Mouse (Mus musculus): Measurements from ENCODE around the gene 4930452B06Rik.

The 4930452B06Rik gene

DNA sequence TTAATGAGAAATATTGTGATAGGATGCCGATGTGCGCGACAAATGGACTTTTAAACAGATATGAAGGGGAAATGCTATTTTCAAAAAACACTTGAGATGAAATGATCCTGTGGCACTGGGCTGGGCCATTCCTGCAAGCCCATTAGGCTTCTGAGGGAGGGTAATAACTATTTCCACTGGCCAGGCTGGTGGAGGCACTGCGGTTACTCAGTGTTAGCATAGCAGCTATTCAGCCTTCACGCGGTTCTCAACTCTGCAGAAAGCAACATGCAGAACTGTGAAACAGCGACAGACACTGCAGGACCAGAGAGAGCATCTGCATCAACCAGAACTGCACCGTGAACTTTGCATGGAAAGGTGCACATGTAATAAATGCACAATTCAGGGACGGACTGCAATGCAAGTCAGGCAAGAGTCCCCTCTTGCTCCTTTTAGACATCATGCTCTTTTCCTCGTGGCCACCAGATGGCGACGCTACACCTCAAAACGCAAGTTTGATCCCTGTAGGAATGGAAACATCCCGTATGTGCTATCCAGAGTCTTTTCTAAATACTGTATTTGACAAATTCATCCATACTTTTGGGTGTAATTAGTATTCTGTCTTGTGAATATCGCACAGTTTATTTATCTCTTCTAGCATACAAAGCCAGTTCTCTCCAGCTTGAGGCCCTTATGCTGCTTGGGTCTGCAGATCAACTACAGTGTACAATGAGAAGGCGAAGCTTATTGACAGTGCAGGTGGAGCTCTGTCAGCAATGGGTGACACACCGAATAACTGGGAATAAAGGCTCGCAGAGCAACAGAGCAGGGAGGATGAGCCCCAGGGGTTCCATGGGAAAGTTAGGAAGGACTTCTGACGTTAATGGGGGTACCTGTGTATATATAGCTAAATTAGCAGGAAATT is 205.6 kb downstream of the 4930452B06Rik start:
- in situ Hi-C loops (cut with MboI, MseI): loop anchor here (10.0 kb wide), 2 partner anchors 134 to 596 kb away; no protein-coding TSS in a partner anchor

DNA sequence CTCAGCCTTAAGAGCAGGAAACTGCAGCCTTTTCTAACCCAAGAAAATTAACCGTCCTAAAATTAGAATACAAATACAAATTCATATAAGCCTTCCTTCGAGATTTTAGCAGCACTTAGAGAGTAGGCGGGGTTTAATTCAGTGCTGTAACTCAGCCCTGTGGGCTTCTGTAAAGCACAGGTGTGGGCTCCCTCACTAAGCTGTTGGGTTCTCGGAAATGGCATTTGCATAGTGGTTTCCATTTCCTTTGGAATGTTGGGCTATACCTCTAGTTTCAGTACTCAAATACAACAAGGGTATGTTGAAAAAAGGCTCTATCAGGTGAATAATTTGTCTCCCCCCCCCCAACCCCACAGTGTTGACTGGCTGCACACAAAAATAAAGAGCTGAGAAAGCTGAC is 206.3 kb downstream of the 4930452B06Rik start:
- in situ Hi-C loops (cut with MboI, MseI): loop anchor here (10.0 kb wide), 2 partner anchors 135 to 595 kb away; no protein-coding TSS in a partner anchor

GRCm38 (mm10) chr14:8451117-8451516 is 214.9 kb downstream of the 4930452B06Rik start:
- in situ Hi-C loops (cut with MboI, MseI): no loop called here

DNA sequence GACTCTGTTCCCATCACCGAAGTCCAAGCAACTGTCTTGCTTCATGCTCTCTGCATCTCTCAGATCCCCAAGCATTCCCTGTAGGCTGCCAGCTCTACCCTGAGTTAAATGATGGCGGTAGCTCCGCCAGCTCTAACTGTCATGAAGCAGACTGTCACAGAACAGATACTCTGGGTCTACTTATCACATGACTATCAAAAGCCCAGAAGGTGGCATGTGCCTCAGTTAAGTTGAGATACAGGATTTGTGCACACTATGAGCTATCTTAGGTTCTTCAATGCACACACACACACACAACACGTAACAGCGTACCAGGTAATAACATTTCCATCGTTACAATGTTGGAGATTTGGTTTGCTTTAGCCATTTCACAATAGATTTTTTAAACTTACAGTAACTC is 215.7 kb downstream of the 4930452B06Rik start:
- in situ Hi-C loops (cut with MboI, MseI): no loop called here

DNA sequence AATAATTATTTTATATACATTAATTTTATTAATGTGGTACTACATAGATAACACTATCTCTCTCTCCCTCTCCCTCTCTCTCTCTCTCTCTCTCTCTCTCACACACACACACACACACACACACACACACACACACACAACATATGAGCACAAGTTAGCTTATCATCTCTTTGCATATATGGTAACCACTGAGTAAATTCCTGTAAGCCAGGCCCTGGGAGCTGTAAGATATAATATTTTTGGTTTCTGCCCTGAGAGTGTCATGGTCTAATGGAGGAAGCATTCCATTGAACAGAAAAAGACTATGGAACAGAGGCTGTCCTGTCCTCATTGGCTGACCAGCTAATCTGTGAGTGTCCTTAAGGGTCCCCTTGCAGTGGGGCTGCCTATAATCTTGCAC is 216.7 kb downstream of the 4930452B06Rik start:
- in situ Hi-C loops (cut with MboI, MseI): no loop called here

DNA sequence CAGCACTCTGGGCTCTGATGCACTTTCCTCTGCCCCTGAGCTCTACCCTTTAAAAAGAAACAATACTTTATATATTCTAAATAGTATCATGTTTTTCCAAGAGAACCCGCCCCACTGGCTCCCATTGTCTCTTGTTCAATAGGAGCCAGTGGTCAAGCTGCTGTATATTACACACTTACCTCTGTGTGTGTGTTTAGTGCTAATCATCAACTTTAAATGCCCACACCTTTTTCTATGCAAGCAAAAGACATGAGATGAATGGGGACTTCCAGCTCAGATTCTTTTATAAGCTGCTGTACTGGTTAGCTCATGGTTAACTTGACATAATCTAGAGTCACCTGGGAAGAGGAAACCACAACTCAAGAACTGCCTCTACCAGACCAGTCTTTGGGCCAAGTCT is 218.7 kb downstream of the 4930452B06Rik start:
- in situ Hi-C loops (cut with MboI, MseI): no loop called here

- in situ Hi-C loops (cut with MboI, MseI): no loop called here
Observed at GRCm38 (mm10) chr14:8444363-8444762, 221.7 kb downstream of the 4930452B06Rik start.

DNA sequence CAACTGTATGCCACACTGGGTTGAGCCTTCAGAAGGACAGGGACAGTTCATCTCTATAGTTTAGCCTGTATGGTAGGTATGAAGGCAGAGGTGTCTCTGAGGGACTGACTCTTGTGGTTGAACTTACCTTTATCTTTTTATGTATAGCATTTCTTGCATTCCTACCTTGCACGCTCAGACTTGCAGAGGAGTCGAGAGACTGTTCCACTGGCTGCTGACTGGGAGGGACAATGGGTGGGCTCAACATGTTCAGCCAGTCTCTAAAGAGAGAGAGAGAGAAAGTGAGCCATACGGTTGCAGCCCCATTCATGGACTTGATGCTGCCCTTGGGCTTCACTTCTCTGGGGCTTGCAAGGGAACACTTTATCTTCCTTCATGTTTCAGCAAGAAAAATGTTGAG is 223.3 kb downstream of the 4930452B06Rik start:
- in situ Hi-C loops (cut with MboI, MseI): no loop called here

DNA sequence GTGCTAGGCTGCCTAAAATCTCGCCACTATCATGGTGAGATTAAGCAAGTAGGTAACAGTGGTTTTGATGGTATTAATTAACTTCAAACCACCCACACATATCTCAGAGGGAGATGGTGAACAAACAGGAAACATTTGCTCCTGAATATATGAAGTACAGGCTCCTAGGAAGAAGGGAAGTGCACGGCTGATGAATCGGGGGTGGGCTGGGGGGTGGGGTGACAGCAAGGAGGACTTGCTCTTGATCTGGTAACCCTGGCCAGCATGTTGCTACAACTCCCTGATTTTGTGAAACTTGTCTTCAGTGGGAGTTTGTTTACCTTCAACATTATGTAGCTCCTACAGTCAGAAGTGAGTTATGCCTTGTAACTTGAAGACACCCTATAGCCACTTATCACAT is 224.4 kb downstream of the 4930452B06Rik start:
- in situ Hi-C loops (cut with MboI, MseI): no loop called here

GRCm38 (mm10) chr14:8430611-8431230 is 235.3 kb downstream of the 4930452B06Rik start:
- in situ Hi-C loops (cut with MboI, MseI): no loop called here

DNA sequence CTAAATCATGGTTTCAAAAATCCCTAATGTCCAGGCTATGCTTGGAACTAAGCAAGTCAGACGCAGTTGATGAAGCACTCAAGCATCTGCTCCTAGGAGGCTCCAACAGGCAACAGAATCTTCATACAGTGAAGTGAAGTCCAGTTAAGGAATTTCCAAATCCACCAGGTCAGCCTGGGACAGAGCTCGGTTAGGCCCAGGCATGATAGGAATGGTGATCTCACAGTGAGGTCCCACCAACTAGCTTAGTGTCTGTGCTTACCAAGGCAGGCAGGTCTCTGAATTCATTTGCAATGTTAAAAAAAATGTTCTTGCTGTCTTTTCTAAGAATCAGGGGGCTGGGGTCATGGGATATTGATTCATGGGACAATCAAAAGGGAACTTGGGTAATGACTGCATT is 236.3 kb downstream of the 4930452B06Rik start:
- in situ Hi-C loops (cut with MboI, MseI): no loop called here

GRCm38 (mm10) chr14:8422833-8423232 is 243.2 kb downstream of the 4930452B06Rik start:
- in situ Hi-C loops (cut with MboI, MseI): no loop called here

- in situ Hi-C loops (cut with MboI, MseI): no loop called here
Observed at GRCm38 (mm10) chr14:8421199-8421787, 244.7 kb downstream of the 4930452B06Rik start.

DNA sequence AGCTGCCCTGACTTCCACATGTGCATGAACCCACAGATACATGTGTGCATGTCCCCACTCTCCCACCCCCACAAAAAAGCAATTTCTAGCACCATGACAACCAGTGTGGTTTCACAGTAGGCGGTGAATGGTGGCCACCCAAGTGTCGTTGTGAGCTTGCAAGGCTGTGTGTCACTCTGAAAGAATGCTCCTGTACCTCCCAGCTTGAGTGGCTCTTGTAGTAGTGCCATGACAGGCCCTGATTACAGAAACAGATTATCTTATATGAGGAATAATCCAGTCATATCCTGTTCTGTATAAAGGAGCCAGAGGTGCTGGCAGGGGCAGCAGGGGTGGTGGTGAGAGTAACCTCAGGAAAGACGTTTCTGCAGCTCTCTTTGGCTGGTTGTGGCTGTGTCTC is 247.4 kb downstream of the 4930452B06Rik start:
- in situ Hi-C loops (cut with MboI, MseI): no loop called here

GRCm38 (mm10) chr14:8405946-8406345 is 260.1 kb downstream of the 4930452B06Rik start:
- in situ Hi-C loops (cut with MboI, MseI): no loop called here

GRCm38 (mm10) chr14:8403310-8403709 is 262.7 kb downstream of the 4930452B06Rik start:
- in situ Hi-C loops (cut with MboI, MseI): no loop called here

GRCm38 (mm10) chr14:8398507-8398906 is 267.5 kb downstream of the 4930452B06Rik start:
- in situ Hi-C loops (cut with MboI, MseI): no loop called here

- in situ Hi-C loops (cut with MboI, MseI): no loop called here
Observed at GRCm38 (mm10) chr14:8395690-8396287, 270.3 kb downstream of the 4930452B06Rik start.

DNA sequence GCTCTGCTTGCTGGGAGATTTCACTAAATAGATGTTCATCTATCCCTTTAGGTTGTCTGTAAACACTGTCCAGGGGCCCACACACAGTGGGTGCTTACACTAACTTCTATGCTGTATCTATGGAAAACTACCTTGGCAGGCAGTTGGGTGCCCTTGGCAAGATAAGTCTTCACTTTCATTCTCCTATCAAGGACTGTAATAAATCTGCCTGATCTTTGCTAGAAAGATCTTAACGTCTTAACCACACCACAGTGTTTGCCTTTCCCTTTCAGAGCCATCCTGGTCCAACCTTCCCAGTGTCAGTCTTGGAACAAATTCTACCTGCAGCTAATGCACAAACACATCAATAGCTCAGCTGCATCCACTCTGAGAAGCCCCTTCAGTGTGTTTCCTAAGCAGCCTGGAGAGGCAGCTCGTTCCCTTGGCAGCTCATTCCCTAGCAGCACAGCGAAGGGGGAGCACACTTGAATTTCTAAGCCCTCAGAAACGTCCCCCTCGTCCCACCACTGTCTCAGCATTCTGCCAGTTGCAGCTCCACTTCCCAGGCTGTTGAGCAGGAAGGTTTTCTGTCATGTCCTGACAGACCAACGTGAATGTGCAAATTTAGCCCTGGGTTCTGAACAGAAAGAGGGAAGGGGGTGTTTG is 273.7 kb downstream of the 4930452B06Rik start:
- in situ Hi-C loops (cut with MboI, MseI): no loop called here

All from regulatory T cell (primary cell).